ENCODE assay signal across 12 mouse cellular contexts in genomic region chr3:146136422-146136821, GRCm38 (mm10). TPM values are rescaled to one million over a fixed set of nuclear protein-coding genes. Genes with fewer than 3 reads are reported as not detected.
DNase-seq lines count a peak whose midpoint lies in the region; ATAC-seq and TF ChIP-seq lines count a peak whose summit lies in the region.
"Had no signal": no experiment of that assay in that cellular context is flagged by ENCODE, and none has a peak within 500 bp of the region (broad histone marks: within the 10 kb centered on the region; RNA-seq: fewer than 3 reads in every experiment).

No protein-coding gene starts in this region.

- 0 out of 2 replicates have a peak, but pooled peaks have one; percentile 52 for ATAC-seq in intestine, postnatal 0 days
- ATAC-seq in intestine, embryonic 15.5 days = no peak
- ATAC-seq in embryonic facial prominence, embryonic 11.5 days (replicated peaks; ENCODE audit: insufficient number of reproducible peaks, low FRiP score, low TSS enrichment, low read depth) = no peak

- H3K4me2 ChIP-seq in intestine, postnatal 0 days (replicated peaks; ENCODE audit: low read depth) = no peak overlapping the region
- no peak overlapping the region for H3K4me2 ChIP-seq in intestine, embryonic 15.5 days (replicated peaks)
- no peak overlapping the region for H3K4me2 ChIP-seq in embryonic facial prominence, embryonic 11.5 days (ENCODE audit: low read depth, low read length)
- H3K4me2 ChIP-seq: liver, embryonic 15.5 days; neural tube, embryonic 13.5 days had no signal

- H3K27me3 ChIP-seq in intestine, postnatal 0 days (replicated peaks; ENCODE audit: control insufficient read depth, insufficient read depth, low read length) = no peaks in the 10 kb centered on the region
- no peaks in the 10 kb centered on the region for H3K27me3 ChIP-seq in intestine, embryonic 15.5 days (replicated peaks)
- H3K27me3 ChIP-seq in embryonic facial prominence, embryonic 11.5 days (ENCODE audit: control insufficient read depth, insufficient read depth, low read length) = no peaks in the 10 kb centered on the region
- H3K27me3 ChIP-seq: liver, embryonic 15.5 days; neural tube, embryonic 13.5 days had no signal

- H3K4me1 ChIP-seq in intestine, postnatal 0 days (replicated peaks; ENCODE audit: control insufficient read depth, insufficient read depth, low read length) = 0 out of 2 replicates have a peak, but pooled peaks cover 2% of the 10 kb centered on the region
- 0 out of 2 replicates have a peak, but pooled peaks cover 2% of the 10 kb centered on the region for H3K4me1 ChIP-seq in intestine, embryonic 15.5 days (replicated peaks)
- H3K4me1 ChIP-seq in embryonic facial prominence, embryonic 11.5 days (ENCODE audit: control insufficient read depth, insufficient read depth, low read length) = no peaks in the 10 kb centered on the region
- H3K4me1 ChIP-seq: liver, embryonic 15.5 days; neural tube, embryonic 13.5 days had no signal

- H3K36me3 ChIP-seq in intestine, postnatal 0 days (ENCODE audit: control insufficient read depth, insufficient read depth) = peaks cover 7% of the 10 kb centered on the region; the same call in 1 of the 2 replicates
- H3K36me3 ChIP-seq in intestine, embryonic 15.5 days = no peaks in the 10 kb centered on the region
- no peaks in the 10 kb centered on the region for H3K36me3 ChIP-seq in embryonic facial prominence, embryonic 11.5 days (replicated peaks; ENCODE audit: control insufficient read depth, insufficient read depth, low read depth, low read length)
- H3K36me3 ChIP-seq: liver, embryonic 15.5 days; neural tube, embryonic 13.5 days had no signal

- H3K27ac ChIP-seq in intestine, postnatal 0 days (ENCODE audit: low read depth, low read length) = no peak overlapping the region
- no peak overlapping the region for H3K27ac ChIP-seq in intestine, embryonic 15.5 days
- H3K27ac ChIP-seq in embryonic facial prominence, embryonic 11.5 days (replicated peaks; ENCODE audit: low read depth, low read length) = no peak overlapping the region
- H3K27ac ChIP-seq: liver, embryonic 15.5 days; neural tube, embryonic 13.5 days had no signal

- WGBS in intestine, postnatal 0 days = 39% methylated on average over 10 of the region's 10 CpGs
- 42% methylated on average over 10 of the region's 10 CpGs for WGBS in intestine, embryonic 15.5 days
- WGBS in embryonic facial prominence, embryonic 11.5 days = 40% methylated on average over 10 of the region's 10 CpGs

- H3K9ac ChIP-seq in intestine, postnatal 0 days (ENCODE audit: low read depth, low read length) = no peak overlapping the region
- H3K9ac ChIP-seq in intestine, embryonic 15.5 days = no peak overlapping the region
- no peak overlapping the region for H3K9ac ChIP-seq in embryonic facial prominence, embryonic 11.5 days (replicated peaks; ENCODE audit: low read length)
- H3K9ac ChIP-seq: liver, embryonic 15.5 days; neural tube, embryonic 13.5 days had no signal

- H3K9me3 ChIP-seq in intestine, postnatal 0 days (ENCODE audit: control insufficient read depth) = no peaks in the 10 kb centered on the region
- no peaks in the 10 kb centered on the region for H3K9me3 ChIP-seq in intestine, embryonic 15.5 days
- H3K9me3 ChIP-seq in embryonic facial prominence, embryonic 11.5 days (replicated peaks; ENCODE audit: control insufficient read depth, low read length) = no peaks in the 10 kb centered on the region
- H3K9me3 ChIP-seq: liver, embryonic 15.5 days had no signal

- TF ChIP-seq CTCF in intestine, postnatal 0 days (IDR thresholded peaks at IDR 0.05; ENCODE audit: low read depth) = peak; percentile 68

- peak; percentile 36 for DNase-seq in thymus, postnatal 0 days (ENCODE audit: low spot score)
- DNase-seq in thymus, postnatal 36 days = no peak
- DNase-seq in embryonic facial prominence, embryonic 11.5 days (ENCODE audit: low spot score) = peak; percentile 38
- no peak for DNase-seq in gastrocnemius, postnatal 4 days (ENCODE audit: low spot score in 2 of 2)
- no peak for DNase-seq in cerebellum, adult 8-10 months
- DNase-seq: cerebellum, postnatal 25 days had no signal

- H3K4me3 ChIP-seq in intestine, postnatal 0 days (ENCODE audit: low read depth, low read length) = no peak overlapping the region
- H3K4me3 ChIP-seq in intestine, embryonic 15.5 days (replicated peaks) = no peak overlapping the region
- no peak overlapping the region for H3K4me3 ChIP-seq in embryonic facial prominence, embryonic 11.5 days (ENCODE audit: low read depth, low read length)
- H3K4me3 ChIP-seq: liver, embryonic 15.5 days; neural tube, embryonic 13.5 days had no signal

RNA-seq across cellular contexts. Expression of gene Mcoln2, which starts 13.2 kb away (rescaled TPM):
- 6.4 TPM in 2 replicates for polyA plus RNA-seq in intestine, postnatal 0 days (2015; fragmentation: Nextera tagmentation; extraction: Ambion mirVana)
- 7.9 and 8.3 TPM in 2 replicates for polyA plus RNA-seq in intestine, embryonic 15.5 days (2015; fragmentation: Nextera tagmentation; extraction: Ambion mirVana)
- polyA plus RNA-seq in thymus, postnatal 0 days (2015; fragmentation: Nextera tagmentation; extraction: Ambion mirVana) = 11.1 and 12.5 TPM in 2 replicates
- polyA plus RNA-seq in embryonic facial prominence, embryonic 11.5 days (2014; fragmentation: Nextera tagmentation; extraction: Ambion mirVana) = 0.29 and 0.54 TPM in 2 replicates
- total RNA-seq in gastrocnemius, postnatal 4 days (2021) = under 1 TPM; 0.47 to 0.54 TPM
- polyA plus RNA-seq: frontal cortex, adult 2 months had no signal

RNA-seq across cellular contexts. Expression of gene Mcoln3, which starts 19.2 kb away (rescaled TPM):
- 137 and 144 TPM in 2 replicates for polyA plus RNA-seq in intestine, postnatal 0 days (2015; fragmentation: Nextera tagmentation; extraction: Ambion mirVana)
- 30.5 and 38.5 TPM in 2 replicates for polyA plus RNA-seq in intestine, embryonic 15.5 days (2015; fragmentation: Nextera tagmentation; extraction: Ambion mirVana)
- 5.5 and 6.6 TPM in 2 replicates for polyA plus RNA-seq in thymus, postnatal 0 days (2015; fragmentation: Nextera tagmentation; extraction: Ambion mirVana)
- polyA plus RNA-seq in embryonic facial prominence, embryonic 11.5 days (2014; fragmentation: Nextera tagmentation; extraction: Ambion mirVana) = 8.6 and 9.2 TPM in 2 replicates
- total RNA-seq in gastrocnemius, postnatal 4 days (2021) = under 1 TPM in 1 of 2 experiments, not detected in 1; 0.13 TPM
- polyA plus RNA-seq: frontal cortex, adult 2 months had no signal

RNA-seq across cellular contexts. Expression of gene Wdr63, which starts 28.5 kb away (rescaled TPM):
- polyA plus RNA-seq in intestine, postnatal 0 days (2015; fragmentation: Nextera tagmentation; extraction: Ambion mirVana) = 0.89 and 1.0 TPM in 2 replicates
- polyA plus RNA-seq in intestine, embryonic 15.5 days (2015; fragmentation: Nextera tagmentation; extraction: Ambion mirVana) = 0.38 TPM in 1 of 2 replicates, not detected in the other
- polyA plus RNA-seq in thymus, postnatal 0 days (2015; fragmentation: Nextera tagmentation; extraction: Ambion mirVana) = 0.13 and 0.33 TPM in 2 replicates
- polyA plus RNA-seq in embryonic facial prominence, embryonic 11.5 days (2014; fragmentation: Nextera tagmentation; extraction: Ambion mirVana) = 0.50 TPM in 1 of 2 replicates, not detected in the other
- total RNA-seq in gastrocnemius, postnatal 4 days (2021) = not detected
- polyA plus RNA-seq: frontal cortex, adult 2 months; liver, embryonic 15.5 days; stomach, embryonic 14.5 days had no signal

Comparison
In these comparisons a context has a peak if more than half of its experiments do, and no peak if none do; other contexts are left out.
1. DNase-seq: peak in thymus, postnatal 0 days (single experiment) and embryonic facial prominence, embryonic 11.5 days (single experiment); none in thymus, postnatal 36 days (0 of 2), gastrocnemius, postnatal 4 days (0 of 2) and cerebellum, adult 8-10 months (single experiment).